Mouse (Mus musculus) cerebellum, adult 2 months (tissue): ENCODE measurements around the gene Acsf2.

Experiments
- CTCF ChIP-seq: fragments of 200-500 bp; IDR thresholded peaks from 2 replicates; pipeline ENCODE4 v1.5.1; 2011; ENCODE audit warnings: low read depth, mild to moderate bottlenecking, control low read depth, low read length, moderate library complexity, borderline replicate concordance; ENCODE audit not compliant: insufficient read depth
- POLR2A ChIP-seq: fragments of 200-500 bp; IDR thresholded peaks from 2 replicates; pipeline ENCODE4 v1.6.1; 2011; ENCODE audit warnings: low read length, control low read depth, borderline replicate concordance; ENCODE audit not compliant: insufficient read depth

DNA sequence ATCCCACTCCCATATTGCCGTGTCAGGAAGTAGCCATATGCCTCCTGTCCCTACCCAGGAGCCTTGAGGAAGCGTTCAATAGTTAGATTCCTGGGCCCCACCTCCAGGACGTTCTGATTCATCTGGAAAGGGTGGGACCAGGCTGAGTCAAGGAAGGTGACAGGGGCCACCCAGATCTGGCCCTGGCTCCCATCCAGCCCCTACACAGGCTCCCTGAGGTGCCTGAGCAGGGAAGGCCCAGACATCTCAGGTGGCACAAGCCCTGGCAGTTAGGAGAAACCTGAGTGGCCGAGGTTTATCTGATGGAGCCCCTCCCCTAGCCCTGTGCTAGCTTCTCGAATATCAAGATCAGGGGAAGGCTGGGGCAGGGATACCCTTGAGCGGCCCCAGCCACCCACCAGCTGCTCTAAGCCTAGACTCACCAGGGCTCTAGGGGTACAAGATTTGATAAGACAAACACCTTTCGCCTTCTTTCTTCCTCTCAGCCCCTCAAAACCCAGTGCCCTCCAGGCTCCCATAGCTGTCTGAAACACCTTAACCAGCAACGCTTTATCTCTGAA is 62.9 kb downstream of the Acsf2 start:
- no peak for TF ChIP-seq POLR2A
- no peak for TF ChIP-seq CTCF
